Mouse (Mus musculus): ENCODE results near the gene Rnaseh1. TPM values are rescaled to one million over a fixed set of nuclear protein-coding genes. Genes with fewer than 3 reads are reported as not detected.

Gene Rnaseh1
- polyA plus RNA-seq, 1 experiment from 2014 or later, result 33.7 TPM

DNA sequence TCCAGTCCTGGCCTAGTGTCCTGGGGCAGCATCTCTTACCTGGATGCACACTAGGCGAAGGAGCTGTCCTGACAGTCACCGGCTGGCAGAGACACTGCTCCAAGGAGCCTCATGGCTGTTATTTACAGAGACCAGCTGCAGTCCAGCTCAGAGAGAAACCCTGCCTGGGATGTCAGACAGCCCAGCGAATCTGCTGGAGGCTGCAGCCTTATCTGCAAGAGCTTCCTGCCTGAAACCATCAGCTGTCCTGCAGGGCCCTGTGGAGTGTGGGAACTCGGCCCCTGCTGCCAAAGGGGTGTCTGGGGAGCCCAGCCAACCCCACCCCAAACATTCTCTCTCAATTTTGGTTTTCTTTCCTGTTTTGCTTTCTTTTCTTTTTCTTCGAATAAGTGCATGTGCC is 26.2 kb upstream of the Rnaseh1 start, which contains the start of gene Colec11:
Gene Colec11 (minus strand): TSS at position 183 of the 400 bp plus-strand sequence.
- ATAC-seq (ENCODE audit: insufficient number of reproducible peaks, insufficient read depth, low FRiP score, low TSS enrichment, low read depth), result no peak
- Histone ChIP-seq H3K27ac (no peak within 1 kb of the TSS), H3K9me3 (no peaks in the 10 kb centered on the region), H3K9ac (replicated peaks) (no peak within 1 kb of the TSS), H3K36me3 (peaks cover 4% of the 10 kb centered on the region; the same call in 1 of the 2 replicates), H3K4me1 (replicated peaks) (no peaks in the 10 kb centered on the region), H3K4me2 (no peak within 1 kb of the TSS), H3K27me3 (no peaks in the 10 kb centered on the region), H3K4me3 (replicated peaks) (no peak within 1 kb of the TSS)
- WGBS, result 62% methylated on average over 5 of the region's 5 CpGs

GRCm38 (mm10) chr12:28624251-28624650 is 25.2 kb upstream of the Rnaseh1 start:
- ATAC-seq (ENCODE audit: insufficient number of reproducible peaks, insufficient read depth, low FRiP score, low TSS enrichment, low read depth), result no peak
- Histone ChIP-seq H3K27me3 (no peaks in the 10 kb centered on the region), H3K4me1 (replicated peaks) (no peaks in the 10 kb centered on the region), H3K4me2 (no peak overlapping the region), H3K9ac (replicated peaks) (no peak overlapping the region), H3K27ac (no peak overlapping the region), H3K9me3 (no peaks in the 10 kb centered on the region), H3K36me3 (peaks cover 15% of the 10 kb centered on the region), H3K4me3 (replicated peaks) (no peak overlapping the region)
- WGBS, result 90% methylated on average over 2 of the region's 2 CpGs

- 79% methylated on average over 7 of the region's 7 CpGs for WGBS
- peaks cover 26% of the 10 kb centered on the region for H3K36me3 ChIP-seq
- H3K4me1 ChIP-seq (replicated peaks), result no peaks in the 10 kb centered on the region; the same call in 1 of the 2 replicates
- H3K4me2 ChIP-seq, result no peak overlapping the region
- ATAC-seq (ENCODE audit: insufficient number of reproducible peaks, insufficient read depth, low FRiP score, low TSS enrichment, low read depth), result no peak
- H3K9ac ChIP-seq (replicated peaks), result no peak overlapping the region
- no peak overlapping the region for H3K27ac ChIP-seq
- H3K27me3 ChIP-seq, result no peaks in the 10 kb centered on the region
- H3K9me3 ChIP-seq, result no peaks in the 10 kb centered on the region
- H3K4me3 ChIP-seq (replicated peaks), result no peak overlapping the region
These were observed 24.0 kb upstream of the Rnaseh1 start for GRCm38 (mm10) chr12:28625407-28625806.

GRCm38 (mm10) chr12:28627092-28627491 is 22.3 kb upstream of the Rnaseh1 start:
- H3K36me3 ChIP-seq, result peaks cover 43% of the 10 kb centered on the region
- H3K4me2 ChIP-seq, result no peak overlapping the region
- no peak overlapping the region for H3K4me3 ChIP-seq (replicated peaks)
- no peak overlapping the region for H3K27ac ChIP-seq
- no peak overlapping the region for H3K9ac ChIP-seq (replicated peaks)
- no peaks in the 10 kb centered on the region for H3K9me3 ChIP-seq
- no peaks in the 10 kb centered on the region for H3K27me3 ChIP-seq
- H3K4me1 ChIP-seq (replicated peaks), result no peaks in the 10 kb centered on the region; the same call in 1 of the 2 replicates
- ATAC-seq (ENCODE audit: insufficient number of reproducible peaks, insufficient read depth, low FRiP score, low TSS enrichment, low read depth), result no peak
- WGBS, result 67% methylated on average over 4 of the region's 4 CpGs

DNA sequence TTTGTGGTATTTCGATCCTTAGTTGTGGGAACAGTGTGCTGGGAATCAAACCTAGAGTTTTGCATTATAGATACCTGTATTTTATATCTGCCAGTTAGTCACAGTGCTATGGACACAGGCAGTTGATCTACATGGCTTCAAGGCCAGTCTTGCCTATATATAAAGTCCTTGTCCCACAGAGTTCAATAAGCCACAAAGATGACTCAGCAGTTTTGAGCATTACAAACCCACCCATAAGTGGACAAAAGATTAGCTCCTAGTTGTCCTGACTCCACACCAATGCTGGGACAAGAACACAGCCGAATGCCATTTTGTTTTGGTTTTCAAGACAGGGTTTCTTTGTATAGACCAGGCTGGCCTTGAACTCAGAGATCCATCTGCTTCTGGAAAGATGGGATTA is 21.0 kb upstream of the Rnaseh1 start:
- WGBS, result 92% methylated on average over 2 of the region's 2 CpGs
- Histone ChIP-seq H3K9ac (replicated peaks) (no peak overlapping the region), H3K9me3 (no peaks in the 10 kb centered on the region), H3K4me3 (replicated peaks) (no peak overlapping the region), H3K4me1 (replicated peaks) (no peaks in the 10 kb centered on the region; the same call in 1 of the 2 replicates), H3K27me3 (no peaks in the 10 kb centered on the region), H3K36me3 (peaks cover 57% of the 10 kb centered on the region), H3K4me2 (no peak overlapping the region), H3K27ac (no peak overlapping the region)
- no peak for ATAC-seq (ENCODE audit: insufficient number of reproducible peaks, insufficient read depth, low FRiP score, low TSS enrichment, low read depth)

- H3K9ac ChIP-seq (replicated peaks), result peak overlapping the region; percentile 99
- no peaks in the 10 kb centered on the region for H3K27me3 ChIP-seq
- peaks cover 45% of the 10 kb centered on the region for H3K36me3 ChIP-seq
- ATAC-seq (ENCODE audit: insufficient number of reproducible peaks, insufficient read depth, low FRiP score, low TSS enrichment, low read depth), result 0 out of 2 replicates have a peak, but pooled peaks have one; percentile 5
- H3K4me1 ChIP-seq (replicated peaks), result peaks cover 9% of the 10 kb centered on the region
- no peaks in the 10 kb centered on the region for H3K9me3 ChIP-seq
- WGBS, result 2% methylated on average over 23 of the region's 23 CpGs
- peak overlapping the region; percentile 88 for H3K4me3 ChIP-seq (replicated peaks)
- H3K4me2 ChIP-seq, result peak overlapping the region; percentile 77
- peak overlapping the region; percentile 92 for H3K27ac ChIP-seq
These were observed 14.3 kb upstream of the Rnaseh1 start for GRCm38 (mm10) chr12:28635058-28635534.

DNA sequence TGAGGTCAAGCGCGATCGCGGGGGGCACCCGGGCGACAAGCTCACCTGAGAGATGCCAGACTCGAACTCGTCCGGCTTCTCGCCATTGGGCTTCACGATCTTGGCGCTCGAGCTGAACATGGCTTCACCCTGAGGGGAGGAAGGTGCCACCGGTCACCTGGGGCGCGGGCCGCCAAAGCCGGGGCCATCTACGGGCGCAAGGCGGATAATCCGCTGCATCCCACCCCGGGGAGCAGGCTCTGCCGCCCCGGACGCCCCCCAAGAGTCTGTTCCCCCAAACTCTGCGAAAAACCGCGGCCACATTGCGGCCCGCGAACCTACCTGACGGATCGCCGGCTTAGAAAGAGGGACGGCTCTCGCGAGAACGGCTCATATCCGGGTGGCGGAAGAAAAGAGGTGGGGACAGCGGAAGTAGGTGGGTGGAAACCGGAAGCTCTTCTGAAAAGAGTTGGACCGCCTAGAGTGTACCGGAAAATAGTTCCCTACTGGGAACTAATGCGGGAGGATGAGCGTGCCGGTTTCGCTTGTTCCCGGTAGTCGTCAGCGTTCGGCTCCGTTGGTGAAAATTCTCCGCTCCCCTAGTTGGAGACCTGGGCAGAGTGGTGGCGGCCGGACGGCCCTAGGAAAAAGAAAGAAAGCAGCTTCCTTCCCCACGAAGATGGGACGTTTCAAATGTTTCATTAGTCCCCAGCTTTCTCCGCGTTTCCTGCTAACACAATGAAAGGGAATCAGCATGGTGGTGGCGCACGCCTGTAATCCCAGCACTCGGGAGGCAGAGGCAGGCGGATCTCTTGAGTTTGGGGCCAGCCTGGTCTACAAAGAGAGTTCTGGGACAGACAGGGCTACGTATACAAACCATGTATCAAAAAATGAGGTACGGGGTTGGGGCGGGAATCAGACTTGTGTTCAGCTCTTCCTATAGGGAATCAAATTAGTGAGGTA is 13.6 kb upstream of the Rnaseh1 start, which contains the start of gene Rps7:
Gene Rps7 (minus strand): TSS at position 419 of the 942 bp plus-strand sequence.
- Histone ChIP-seq H3K27ac (peak within 1 kb of the TSS; percentile 92), H3K27me3 (no peaks in the 10 kb centered on the region), H3K4me3 (replicated peaks) (peak within 1 kb of the TSS; percentile 88), H3K4me2 (peak within 1 kb of the TSS; percentile 77), H3K36me3 (peaks cover 38% of the 10 kb centered on the region), H3K9ac (replicated peaks) (peak within 1 kb of the TSS; percentile 99), H3K4me1 (replicated peaks) (peaks cover 9% of the 10 kb centered on the region), H3K9me3 (no peaks in the 10 kb centered on the region)
- ATAC-seq (ENCODE audit: insufficient number of reproducible peaks, insufficient read depth, low FRiP score, low TSS enrichment, low read depth), result peak; percentile 87
- WGBS, result 5% methylated on average over 69 of the region's 69 CpGs

DNA sequence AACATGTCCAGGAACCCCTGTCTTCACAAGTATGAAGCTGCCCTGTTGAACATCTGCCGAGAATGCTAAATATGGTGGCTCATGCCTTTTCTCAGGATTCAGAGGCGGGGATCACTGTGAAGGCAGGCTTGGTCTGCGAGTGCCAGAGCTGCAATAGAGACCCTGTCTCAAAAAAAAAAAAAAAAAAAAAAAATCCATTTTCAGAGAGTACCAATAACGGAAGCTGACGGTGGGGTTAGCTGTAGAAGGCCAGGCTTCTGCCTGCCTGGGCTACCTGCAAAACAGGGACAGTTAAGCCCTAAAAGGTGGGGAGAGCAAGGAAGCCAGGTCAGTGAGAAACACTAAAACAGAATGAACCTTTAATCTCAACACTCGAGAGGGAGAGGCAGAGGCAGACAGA is 12.9 kb upstream of the Rnaseh1 start:
- peaks cover 31% of the 10 kb centered on the region for H3K36me3 ChIP-seq
- H3K9me3 ChIP-seq, result no peaks in the 10 kb centered on the region
- H3K4me1 ChIP-seq (replicated peaks), result peaks cover 9% of the 10 kb centered on the region
- WGBS, result 93% methylated on average over 6 of the region's 6 CpGs
- H3K4me3 ChIP-seq (replicated peaks), result peak overlapping the region; percentile 88
- H3K4me2 ChIP-seq, result peak overlapping the region; percentile 54
- H3K27me3 ChIP-seq, result no peaks in the 10 kb centered on the region
- H3K27ac ChIP-seq, result no peak overlapping the region; the same call in 1 of the 2 replicates
- ATAC-seq (ENCODE audit: insufficient number of reproducible peaks, insufficient read depth, low FRiP score, low TSS enrichment, low read depth), result no peak
- no peak overlapping the region for H3K9ac ChIP-seq (replicated peaks)

- Histone ChIP-seq H3K4me2 (no peak overlapping the region), H3K27ac (no peak overlapping the region), H3K4me3 (replicated peaks) (no peak overlapping the region), H3K9me3 (no peaks in the 10 kb centered on the region), H3K27me3 (peaks cover 7% of the 10 kb centered on the region), H3K9ac (replicated peaks) (no peak overlapping the region), H3K36me3 (peaks cover 9% of the 10 kb centered on the region), H3K4me1 (replicated peaks) (peaks cover 9% of the 10 kb centered on the region)
- WGBS, result 84% methylated on average over 2 of the region's 2 CpGs
- no peak for ATAC-seq (ENCODE audit: insufficient number of reproducible peaks, insufficient read depth, low FRiP score, low TSS enrichment, low read depth)
These were observed 10.6 kb upstream of the Rnaseh1 start for GRCm38 (mm10) chr12:28638778-28639177.

- no peak overlapping the region for H3K9ac ChIP-seq (replicated peaks)
- no peak overlapping the region for H3K4me2 ChIP-seq
- 85% methylated on average over 4 of the region's 4 CpGs for WGBS
- H3K9me3 ChIP-seq, result no peaks in the 10 kb centered on the region
- H3K4me3 ChIP-seq (replicated peaks), result no peak overlapping the region
- H3K27me3 ChIP-seq, result no peaks in the 10 kb centered on the region
- H3K27ac ChIP-seq, result no peak overlapping the region
- ATAC-seq (ENCODE audit: insufficient number of reproducible peaks, insufficient read depth, low FRiP score, low TSS enrichment, low read depth), result no peak
- H3K36me3 ChIP-seq, result peaks cover 38% of the 10 kb centered on the region
- no peaks in the 10 kb centered on the region; the same call in 1 of the 2 replicates for H3K4me1 ChIP-seq (replicated peaks)
These were observed 13.2 kb downstream of the Rnaseh1 start for GRCm38 (mm10) chr12:28662628-28663027.

DNA sequence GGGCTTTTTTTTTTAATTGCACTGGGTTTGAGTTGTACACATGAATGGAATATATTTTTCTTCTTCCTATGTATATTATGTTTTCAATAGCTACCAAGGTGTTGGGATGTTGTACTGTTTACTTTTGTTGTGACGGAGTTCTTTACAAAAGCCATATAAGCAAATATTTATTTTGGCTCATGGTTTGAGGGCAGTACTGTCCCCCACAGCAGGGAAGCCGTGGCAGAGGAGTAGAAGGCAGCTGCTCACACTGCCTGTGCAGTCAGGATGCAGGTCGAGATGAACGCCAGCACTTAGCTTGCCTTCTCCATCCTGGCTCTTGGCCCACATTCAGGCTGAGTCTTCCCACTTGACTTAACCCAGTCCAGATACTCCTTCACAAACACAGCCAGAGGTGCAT is 17.3 kb downstream of the Rnaseh1 start:
- Histone ChIP-seq H3K27ac (no peak overlapping the region), H3K36me3 (no peaks in the 10 kb centered on the region), H3K27me3 (no peaks in the 10 kb centered on the region), H3K4me2 (no peak overlapping the region), H3K9ac (replicated peaks) (no peak overlapping the region), H3K4me1 (replicated peaks) (no peaks in the 10 kb centered on the region; the same call in 1 of the 2 replicates), H3K9me3 (no peaks in the 10 kb centered on the region), H3K4me3 (replicated peaks) (no peak overlapping the region)
- WGBS, result 81% methylated on average over 4 of the region's 4 CpGs
- ATAC-seq (ENCODE audit: insufficient number of reproducible peaks, insufficient read depth, low FRiP score, low TSS enrichment, low read depth), result no peak

All from limb, embryonic 12.5 days (tissue).